Mouse (Mus musculus): ENCODE measurements at regions not wholly inside any gene's neighbourhood (a gene's known extent, or its start where the extent isn't known, plus 50 kb on each side); places are given as distances from the start of the nearest gene placed in this dataset.
"Not testable (repeated sequence)": the region's sequence is repeated elsewhere in the genome, so short reads cannot be mapped to it uniquely, and the experiment has no call there.

DNA sequence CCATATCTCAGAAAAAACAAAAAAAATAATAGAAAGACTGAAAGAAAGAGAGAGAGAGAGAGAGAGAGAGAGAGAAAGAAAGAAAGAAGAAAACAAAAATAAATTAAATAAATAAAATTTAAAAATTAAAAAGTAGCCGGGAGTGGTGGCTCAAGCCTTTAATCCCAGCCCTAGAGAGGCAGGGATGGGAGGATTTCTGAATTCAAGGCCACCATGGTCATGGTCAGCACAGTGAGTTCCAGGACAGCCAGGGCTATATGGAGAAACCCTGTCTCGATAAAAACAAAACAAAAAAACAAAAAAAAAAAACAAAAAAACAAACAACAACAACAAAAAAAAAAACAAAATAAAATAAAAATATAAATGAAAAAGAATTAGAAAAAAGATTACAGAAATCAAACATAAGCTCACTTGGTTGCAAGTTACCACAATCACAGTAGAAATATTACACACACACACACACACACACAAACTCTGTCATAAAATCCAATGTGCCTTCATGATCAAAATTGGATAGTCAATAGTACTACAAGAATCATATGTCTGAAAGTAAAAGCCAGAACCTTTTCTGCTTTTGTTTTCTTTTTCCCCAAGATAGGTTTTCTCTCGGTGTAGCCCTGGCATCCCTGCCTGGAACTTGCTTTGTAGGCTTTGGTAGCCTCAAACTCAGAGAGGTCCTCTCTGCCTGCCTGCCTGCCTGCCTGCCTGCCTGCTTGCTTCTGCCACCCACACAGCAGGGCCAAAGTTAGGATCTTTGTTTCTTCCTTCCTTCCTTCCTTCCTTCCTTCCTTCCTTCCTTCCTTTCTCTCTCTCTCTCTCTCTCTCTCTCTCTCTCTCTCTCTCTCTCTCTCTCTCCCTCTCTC, 476.1 kb upstream of the Olfr161 start:
- not testable (repeated sequence) for H3K36me3 ChIP-seq (ENCODE audit: control insufficient read depth, insufficient read depth, low read length); DNase-seq (ENCODE audit: low spot score); H3K27me3 ChIP-seq (ENCODE audit: control insufficient read depth, insufficient read depth, low read length); H3K4me3 ChIP-seq (ENCODE audit: low read depth, low read length); H3K27ac ChIP-seq (ENCODE audit: low read depth, low read length); H3K9me3 ChIP-seq (ENCODE audit: control insufficient read depth, low read length); H3K4me1 ChIP-seq (replicated peaks; ENCODE audit: control insufficient read depth, insufficient read depth, low read length); H3K9ac ChIP-seq (ENCODE audit: low read length); H3K4me2 ChIP-seq (ENCODE audit: low read depth, low read length, severe bottlenecking)
- 76% methylated on average over 2 of the region's 3 CpGs for WGBS
- ATAC-seq (replicated peaks; ENCODE audit: low FRiP score): peak; percentile 95

GRCm38 (mm10) chr16:3115336-3116112, 475.3 kb upstream of the Olfr161 start:
- not testable (repeated sequence) for H3K4me2 ChIP-seq (ENCODE audit: low read depth, low read length, severe bottlenecking); H3K4me1 ChIP-seq (replicated peaks; ENCODE audit: control insufficient read depth, insufficient read depth, low read length); H3K27ac ChIP-seq (ENCODE audit: low read depth, low read length); H3K36me3 ChIP-seq (ENCODE audit: control insufficient read depth, insufficient read depth, low read length); H3K9ac ChIP-seq (ENCODE audit: low read length); H3K4me3 ChIP-seq (ENCODE audit: low read depth, low read length); H3K27me3 ChIP-seq (ENCODE audit: control insufficient read depth, insufficient read depth, low read length); H3K9me3 ChIP-seq (ENCODE audit: control insufficient read depth, low read length)
- DNase-seq (ENCODE audit: low spot score) (peak; percentile 25), ATAC-seq (replicated peaks; ENCODE audit: low FRiP score) (peak; percentile 81)
- 74% methylated on average over 8 of the region's 9 CpGs for WGBS

- not testable (repeated sequence) for H3K36me3 ChIP-seq (ENCODE audit: control insufficient read depth, insufficient read depth, low read length); ATAC-seq (replicated peaks; ENCODE audit: low FRiP score); H3K4me1 ChIP-seq (replicated peaks; ENCODE audit: control insufficient read depth, insufficient read depth, low read length); H3K27me3 ChIP-seq (ENCODE audit: control insufficient read depth, insufficient read depth, low read length); H3K4me2 ChIP-seq (ENCODE audit: low read depth, low read length, severe bottlenecking); DNase-seq (ENCODE audit: low spot score); H3K4me3 ChIP-seq (ENCODE audit: low read depth, low read length); H3K9ac ChIP-seq (ENCODE audit: low read length); H3K9me3 ChIP-seq (ENCODE audit: control insufficient read depth, low read length); H3K27ac ChIP-seq (ENCODE audit: low read depth, low read length)
- 74% methylated on average over 2 of the region's 3 CpGs for WGBS
Measured at GRCm38 (mm10) chr16:3116113-3116511, 474.7 kb upstream of the Olfr161 start.

- not testable (repeated sequence) for H3K9me3 ChIP-seq (ENCODE audit: control insufficient read depth, low read length); H3K27ac ChIP-seq (ENCODE audit: low read depth, low read length); H3K27me3 ChIP-seq (ENCODE audit: control insufficient read depth, insufficient read depth, low read length); ATAC-seq (replicated peaks; ENCODE audit: low FRiP score); H3K4me3 ChIP-seq (ENCODE audit: low read depth, low read length); H3K4me1 ChIP-seq (replicated peaks; ENCODE audit: control insufficient read depth, insufficient read depth, low read length); H3K4me2 ChIP-seq (ENCODE audit: low read depth, low read length, severe bottlenecking); H3K36me3 ChIP-seq (ENCODE audit: control insufficient read depth, insufficient read depth, low read length); H3K9ac ChIP-seq (ENCODE audit: low read length); DNase-seq (ENCODE audit: low spot score)
Measured at GRCm38 (mm10) chr16:3121216-3121615, 469.6 kb upstream of the Olfr161 start.

DNA sequence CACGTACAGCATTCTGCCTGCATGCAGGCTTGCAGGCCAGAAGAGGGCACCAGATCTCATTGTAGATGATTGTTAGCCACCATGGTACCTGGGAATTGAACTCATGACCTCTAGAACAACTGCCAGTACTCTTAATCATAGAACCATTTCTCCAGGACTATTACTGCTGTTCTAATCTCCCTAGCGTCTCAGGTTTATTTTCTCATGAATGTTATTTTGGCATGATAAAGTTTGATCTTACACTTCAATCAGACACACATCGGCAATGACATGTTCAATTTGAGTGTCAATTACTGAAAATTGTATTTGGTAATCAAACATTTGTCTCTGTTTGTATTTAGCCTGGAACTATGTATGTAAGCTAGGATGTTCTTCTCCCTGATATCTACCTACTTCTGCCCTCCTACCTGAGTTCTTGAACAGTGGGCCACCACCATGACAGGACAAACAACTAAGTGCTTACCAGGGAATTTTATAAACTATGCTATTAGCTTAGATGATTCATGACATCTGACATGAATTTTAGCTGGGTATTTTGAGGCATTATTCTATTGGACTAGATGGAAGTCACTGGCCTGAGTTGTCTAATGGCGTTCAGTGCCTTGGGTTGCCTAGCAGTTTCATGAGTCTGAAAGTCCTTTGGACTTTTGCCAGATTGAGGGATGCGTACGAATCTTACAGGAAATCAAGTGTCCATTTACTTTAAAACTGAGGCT, 468.5 kb upstream of the Olfr161 start:
- peak; percentile 22; the same call in 1 of the 2 replicates for ATAC-seq (replicated peaks; ENCODE audit: low FRiP score)
- H3K36me3 ChIP-seq (ENCODE audit: control insufficient read depth, insufficient read depth, low read length); H3K27me3 ChIP-seq (ENCODE audit: control insufficient read depth, insufficient read depth, low read length); H3K4me1 ChIP-seq (replicated peaks; ENCODE audit: control insufficient read depth, insufficient read depth, low read length); H3K4me3 ChIP-seq (ENCODE audit: low read depth, low read length); H3K27ac ChIP-seq (ENCODE audit: low read depth, low read length); H3K4me2 ChIP-seq (ENCODE audit: low read depth, low read length, severe bottlenecking); H3K9ac ChIP-seq (ENCODE audit: low read length); H3K9me3 ChIP-seq (ENCODE audit: control insufficient read depth, low read length); DNase-seq (ENCODE audit: low spot score): not testable (repeated sequence)
- 53% methylated on average over 4 of the region's 6 CpGs for WGBS

DNA sequence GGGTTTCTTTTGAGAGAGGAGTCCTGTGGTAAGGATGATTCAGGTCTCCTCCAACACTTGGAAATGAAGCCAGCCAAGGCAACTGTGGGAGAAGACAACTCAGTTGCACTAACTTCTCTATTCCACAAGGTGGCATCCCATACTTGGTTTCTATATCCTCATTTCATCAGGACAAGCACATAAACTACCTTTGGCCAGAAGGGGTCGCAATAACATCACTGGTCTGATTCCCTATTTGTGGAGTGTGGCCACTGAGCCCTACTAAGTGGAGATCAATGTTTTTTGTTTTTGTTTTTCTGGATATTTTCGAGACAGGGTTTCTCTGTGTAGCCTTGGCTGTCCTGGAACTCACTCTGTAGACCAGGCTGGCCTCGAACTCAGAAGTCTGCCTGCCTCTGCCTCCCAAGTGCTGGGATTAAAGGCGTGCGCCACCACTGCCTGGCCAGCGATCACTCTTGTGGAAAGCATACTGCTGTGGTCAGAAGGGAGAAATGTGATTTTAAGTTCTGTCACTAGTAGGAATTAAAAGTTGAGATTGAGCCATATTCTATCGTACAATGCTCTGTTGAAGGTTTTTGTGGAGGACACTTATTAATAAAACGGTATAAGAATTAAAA, 467.9 kb upstream of the Olfr161 start:
- 68% methylated on average over 8 of the region's 8 CpGs for WGBS
- ATAC-seq (replicated peaks; ENCODE audit: low FRiP score): peak; percentile 51
- H3K27me3 ChIP-seq (ENCODE audit: control insufficient read depth, insufficient read depth, low read length); H3K27ac ChIP-seq (ENCODE audit: low read depth, low read length); H3K9ac ChIP-seq (ENCODE audit: low read length); H3K4me3 ChIP-seq (ENCODE audit: low read depth, low read length); H3K36me3 ChIP-seq (ENCODE audit: control insufficient read depth, insufficient read depth, low read length); H3K4me1 ChIP-seq (replicated peaks; ENCODE audit: control insufficient read depth, insufficient read depth, low read length); H3K9me3 ChIP-seq (ENCODE audit: control insufficient read depth, low read length); H3K4me2 ChIP-seq (ENCODE audit: low read depth, low read length, severe bottlenecking): not testable (repeated sequence)
- DNase-seq (ENCODE audit: low spot score): peak; percentile 31

- ATAC-seq (replicated peaks; ENCODE audit: low FRiP score): peak; percentile 71
- not testable (repeated sequence) for H3K27me3 ChIP-seq (ENCODE audit: control insufficient read depth, insufficient read depth, low read length); H3K4me3 ChIP-seq (ENCODE audit: low read depth, low read length); H3K9ac ChIP-seq (ENCODE audit: low read length); H3K4me1 ChIP-seq (replicated peaks; ENCODE audit: control insufficient read depth, insufficient read depth, low read length); H3K36me3 ChIP-seq (ENCODE audit: control insufficient read depth, insufficient read depth, low read length); H3K27ac ChIP-seq (ENCODE audit: low read depth, low read length); DNase-seq (ENCODE audit: low spot score); H3K9me3 ChIP-seq (ENCODE audit: control insufficient read depth, low read length); H3K4me2 ChIP-seq (ENCODE audit: low read depth, low read length, severe bottlenecking)
- WGBS: 40% methylated on average over 2 of the region's 2 CpGs
Measured at GRCm38 (mm10) chr16:3127317-3127716, 463.5 kb upstream of the Olfr161 start.
